9 mouse cellular contexts compared by ENCODE assay signal in genomic region chr10:43870752-43871151, GRCm38 (mm10). TPM values are rescaled to one million over a fixed set of nuclear protein-coding genes. Genes with fewer than 3 reads are reported as not detected.
A peak's percentile ranks its signal among the peaks of the same experiment; 100 is the strongest.
DNase-seq lines count a peak whose midpoint lies in the region; ATAC-seq and TF ChIP-seq lines count a peak whose summit lies in the region.
"Had no signal": no experiment of that assay in that cellular context is flagged by ENCODE, and none has a peak within 500 bp of the region (broad histone marks: within the 10 kb centered on the region; RNA-seq: fewer than 3 reads in every experiment).

No protein-coding gene starts in this region.

- no peak overlapping the region for H3K9ac ChIP-seq in neural tube, embryonic 15.5 days (replicated peaks)
- H3K9ac ChIP-seq: limb, embryonic 12.5 days had no signal

- ATAC-seq in neural tube, embryonic 15.5 days (ENCODE audit: low FRiP score) = no peak
- ATAC-seq in inflammation-experienced regulatory T-cells, adult 6 months = peak; percentile 50

- no peaks in the 10 kb centered on the region for H3K36me3 ChIP-seq in neural tube, embryonic 15.5 days

- TF ChIP-seq POLR2A in olfactory bulb, adult 2 months (IDR thresholded peaks at IDR 0.05; ENCODE audit: insufficient read depth, low read depth, low read length) = no peak

- TF ChIP-seq CTCF in olfactory bulb, adult 2 months (IDR thresholded peaks at IDR 0.05; ENCODE audit: insufficient read depth, low read depth, low read length) = peak; percentile 45; the same call in 1 of the 2 replicates

- no peaks in the 10 kb centered on the region for H3K4me1 ChIP-seq in neural tube, embryonic 15.5 days
- no peaks in the 10 kb centered on the region for H3K4me1 ChIP-seq in olfactory bulb, adult 2 months (ENCODE audit: control insufficient read depth, insufficient read depth, low read length)
- H3K4me1 ChIP-seq: limb, embryonic 12.5 days had no signal

- peak; percentile 8 for DNase-seq in gastrocnemius, adult 18-20 months (ENCODE audit: low spot score)
- no peak for DNase-seq in gastrocnemius, postnatal 25 days
- DNase-seq in neural tube, embryonic 10.5 days (ENCODE audit: extremely low spot score, low spot score) = peak; percentile 47
- peak; percentile 17 for DNase-seq in brain, adult 2 months (ENCODE audit: low read depth, low spot score)
- no peak for DNase-seq in ovary, adult 18-20 months (ENCODE audit: low spot score)

- no peak overlapping the region for H3K27ac ChIP-seq in neural tube, embryonic 15.5 days (replicated peaks)
- no peak overlapping the region for H3K27ac ChIP-seq in olfactory bulb, adult 2 months (ENCODE audit: insufficient read depth, low read depth, low read length)
- H3K27ac ChIP-seq: limb, embryonic 12.5 days had no signal

- no peak overlapping the region for H3K4me2 ChIP-seq in neural tube, embryonic 15.5 days
- H3K4me2 ChIP-seq: limb, embryonic 12.5 days had no signal

- no peaks in the 10 kb centered on the region for H3K27me3 ChIP-seq in neural tube, embryonic 15.5 days (replicated peaks)
- H3K27me3 ChIP-seq: limb, embryonic 12.5 days had no signal

- H3K9me3 ChIP-seq in neural tube, embryonic 15.5 days (replicated peaks) = no peaks in the 10 kb centered on the region
- H3K9me3 ChIP-seq: limb, embryonic 12.5 days had no signal

- 72% methylated on average over 10 of the region's 10 CpGs for WGBS in neural tube, embryonic 15.5 days
- 63% methylated on average over 10 of the region's 10 CpGs for WGBS in olfactory bulb, adult 2 months

- no peak overlapping the region for H3K4me3 ChIP-seq in neural tube, embryonic 15.5 days (replicated peaks)
- H3K4me3 ChIP-seq in olfactory bulb, adult 2 months (ENCODE audit: insufficient read depth, low read depth, low read length) = no peak overlapping the region
- H3K4me3 ChIP-seq: limb, embryonic 12.5 days had no signal

RNA-seq across cellular contexts. Expression of gene Qrsl1, which starts 30.8 kb away (rescaled TPM):
- total RNA-seq in gastrocnemius, adult 18-20 months (2021) = 10 to 100 TPM; 13.9 to 17.4 TPM
- total RNA-seq in gastrocnemius, postnatal 25 days (2021) = 10 to 100 TPM; 15.1 to 16.7 TPM
- 22.2 and 23.6 TPM in 2 replicates for polyA plus RNA-seq in neural tube, embryonic 15.5 days (2015; fragmentation: Nextera tagmentation; extraction: Ambion mirVana)
- polyA plus RNA-seq in inflammation-experienced regulatory T-cells, adult 6 months (2017; shearing (Covaris generic)) = 10 to 100 TPM; 20.8 to 24.3 (median 22.8) TPM
- not detected in 2 replicates for polyA plus RNA-seq in olfactory bulb, adult 2 months (2012; ENCODE audit: insufficient read depth, insufficient read length, low replicate concordance, missing spikeins)

RNA-seq across cellular contexts. Expression of gene Rtn4ip1, which starts 30.9 kb away (rescaled TPM):
- 10 to 100 TPM; 24.9 to 28.0 TPM for total RNA-seq in gastrocnemius, adult 18-20 months (2021)
- 10 to 100 TPM; 23.0 to 26.4 TPM for total RNA-seq in gastrocnemius, postnatal 25 days (2021)
- 14.4 and 16.4 TPM in 2 replicates for polyA plus RNA-seq in neural tube, embryonic 15.5 days (2015; fragmentation: Nextera tagmentation; extraction: Ambion mirVana)
- polyA plus RNA-seq in inflammation-experienced regulatory T-cells, adult 6 months (2017; shearing (Covaris generic)) = 10 to 100 TPM; 11.9 to 14.4 (median 12.2) TPM
- polyA plus RNA-seq in olfactory bulb, adult 2 months (2012; ENCODE audit: insufficient read depth, insufficient read length, low replicate concordance, missing spikeins) = not detected in 2 replicates

Comparison
In these comparisons a context has a peak if more than half of its experiments do, and no peak if none do; other contexts are left out.
1. DNase-seq: peak in gastrocnemius, adult 18-20 months (single experiment), neural tube, embryonic 10.5 days (single experiment) and brain, adult 2 months (single experiment); none in gastrocnemius, postnatal 25 days (single experiment) and ovary, adult 18-20 months (single experiment).
2. RNA of gene Qrsl1, which starts 30.8 kb away (polyA plus RNA-seq): 20.8 to 24.3 TPM in inflammation-experienced regulatory T-cells, adult 6 months and 22.2 to 23.6 TPM in neural tube, embryonic 15.5 days; not detected in olfactory bulb, adult 2 months; every median in the first group is over 10 times any median in the second.
3. RNA of gene Rtn4ip1, which starts 30.9 kb away (polyA plus RNA-seq): 14.4 to 16.4 TPM in neural tube, embryonic 15.5 days and 11.9 to 14.4 TPM in inflammation-experienced regulatory T-cells, adult 6 months; not detected in olfactory bulb, adult 2 months; every median in the first group is over 10 times any median in the second.